Mouse (Mus musculus) embryo, embryonic 9.5 days (tissue): ENCODE measurements at regions not wholly inside any gene's neighbourhood (a gene's known extent, or its start where the extent isn't known, plus 50 kb on each side); places are given as distances from the start of the nearest gene placed in this dataset.

Source experiments
- DNase-seq: peaks from one replicate; pipeline ENCODE4 v3.0.0-alpha.2; 2017; ENCODE audit errors: extremely low spot score

DNA sequence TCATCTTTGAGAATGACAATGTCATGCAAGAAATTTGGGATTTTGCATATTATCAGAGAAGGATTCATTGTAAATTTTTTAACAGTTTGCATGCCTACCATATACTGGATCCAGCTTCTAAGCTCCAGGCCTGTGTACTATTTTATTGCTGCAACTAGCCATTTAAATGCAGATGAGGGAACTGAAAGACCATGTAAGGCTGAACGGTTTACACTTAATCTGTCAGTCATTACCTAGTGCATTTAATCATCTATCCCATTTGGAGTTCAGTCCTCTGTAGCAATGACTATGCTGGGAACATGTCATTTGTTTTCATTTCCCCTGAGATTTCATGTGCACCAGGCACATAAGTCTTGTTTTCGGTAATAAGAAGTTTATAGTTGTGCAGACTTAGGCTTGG lies 631.8 kb upstream of the Gm21961 start:
- no peak for DNase-seq

DNA sequence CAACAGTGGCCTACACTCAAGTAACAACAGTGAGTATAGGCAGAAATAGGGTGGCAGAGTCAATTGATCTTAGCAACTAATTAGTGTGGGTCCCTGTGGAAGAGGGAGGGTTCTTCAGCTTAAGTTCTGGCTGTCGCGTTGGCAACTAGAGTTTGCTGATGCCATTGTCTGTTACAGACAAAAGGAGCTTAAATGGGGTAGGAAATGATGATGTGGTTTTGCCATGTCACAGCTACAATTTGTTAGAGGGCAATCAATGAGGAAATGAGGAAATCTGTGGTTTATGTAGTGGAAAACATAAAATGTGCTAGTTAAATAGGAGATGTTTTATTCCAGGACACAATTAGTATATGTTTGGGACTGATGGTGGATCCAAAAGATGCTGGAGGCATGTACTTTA lies 624.8 kb upstream of the Gm21961 start:
- no peak for DNase-seq

DNA sequence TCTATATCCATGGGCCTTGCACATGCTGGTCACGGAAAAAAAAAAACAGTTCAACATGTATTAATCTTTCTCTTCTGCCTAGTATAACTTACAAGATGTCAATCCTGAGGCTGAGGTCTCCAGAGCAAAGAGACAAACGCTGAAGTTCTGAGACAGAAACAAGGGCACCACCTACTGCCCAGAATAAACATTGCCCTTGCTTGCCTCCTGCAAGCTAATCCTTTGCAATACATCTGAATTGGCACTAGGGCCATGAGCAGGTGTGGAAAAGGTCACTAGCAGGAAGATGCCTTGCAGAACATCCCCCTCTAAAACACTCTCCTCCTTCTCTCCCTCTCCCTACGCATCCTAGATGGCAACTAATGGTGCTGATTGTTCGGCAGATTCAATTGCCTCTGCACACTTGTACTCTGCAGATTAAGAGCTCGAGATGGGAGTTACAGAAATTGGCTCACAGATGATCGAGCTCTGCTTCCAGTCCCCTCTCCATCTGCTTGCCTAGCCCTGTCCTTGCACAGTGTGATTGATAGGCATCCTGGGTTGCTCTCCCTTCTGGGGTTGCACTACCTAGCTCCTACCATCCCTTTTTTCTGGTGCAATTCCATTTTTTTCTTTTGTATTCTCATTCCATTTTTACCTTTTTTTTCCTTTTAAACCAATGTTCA lies 622.9 kb upstream of the Gm21961 start:
- DNase-seq: peak; percentile 28

DNA sequence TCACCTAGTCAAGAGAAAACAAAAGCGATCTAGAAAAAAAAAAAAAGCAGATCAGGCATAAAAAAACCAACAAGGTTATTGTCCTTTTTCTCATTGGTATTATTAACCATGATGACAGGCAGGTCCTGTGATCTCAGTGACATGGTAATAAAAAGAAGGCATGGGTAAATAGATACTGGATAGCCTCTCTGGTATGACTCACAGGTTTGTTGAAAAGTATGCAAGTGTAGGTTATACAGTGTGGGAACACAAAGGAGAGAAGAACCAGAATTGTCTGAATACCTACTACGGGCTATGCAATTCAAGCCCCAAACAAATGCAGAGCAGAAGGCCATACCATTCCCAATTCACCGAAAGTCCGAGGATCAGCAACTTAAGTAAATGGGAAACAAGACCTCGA lies 617.7 kb upstream of the Gm21961 start:
- no peak for DNase-seq

DNA sequence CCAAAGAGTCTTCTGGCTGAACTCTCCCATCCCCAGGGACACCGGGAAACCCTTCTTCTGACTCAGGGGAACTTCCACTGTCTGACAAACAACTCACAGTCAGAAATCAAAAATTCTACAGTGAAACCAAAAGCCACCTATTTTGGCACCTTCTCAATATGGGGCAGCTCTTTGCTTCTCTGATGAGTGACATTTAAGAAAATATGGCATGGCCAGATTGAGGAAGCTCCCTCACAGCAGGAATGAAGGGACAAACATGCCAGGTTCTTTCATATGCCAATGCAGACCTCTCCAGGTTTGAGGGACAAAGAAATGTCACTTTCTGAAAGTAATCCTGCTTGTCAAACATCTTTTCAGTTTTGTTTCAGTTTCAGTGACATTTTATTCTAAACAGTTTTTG lies 615.8 kb upstream of the Gm21961 start:
- DNase-seq: no peak

DNA sequence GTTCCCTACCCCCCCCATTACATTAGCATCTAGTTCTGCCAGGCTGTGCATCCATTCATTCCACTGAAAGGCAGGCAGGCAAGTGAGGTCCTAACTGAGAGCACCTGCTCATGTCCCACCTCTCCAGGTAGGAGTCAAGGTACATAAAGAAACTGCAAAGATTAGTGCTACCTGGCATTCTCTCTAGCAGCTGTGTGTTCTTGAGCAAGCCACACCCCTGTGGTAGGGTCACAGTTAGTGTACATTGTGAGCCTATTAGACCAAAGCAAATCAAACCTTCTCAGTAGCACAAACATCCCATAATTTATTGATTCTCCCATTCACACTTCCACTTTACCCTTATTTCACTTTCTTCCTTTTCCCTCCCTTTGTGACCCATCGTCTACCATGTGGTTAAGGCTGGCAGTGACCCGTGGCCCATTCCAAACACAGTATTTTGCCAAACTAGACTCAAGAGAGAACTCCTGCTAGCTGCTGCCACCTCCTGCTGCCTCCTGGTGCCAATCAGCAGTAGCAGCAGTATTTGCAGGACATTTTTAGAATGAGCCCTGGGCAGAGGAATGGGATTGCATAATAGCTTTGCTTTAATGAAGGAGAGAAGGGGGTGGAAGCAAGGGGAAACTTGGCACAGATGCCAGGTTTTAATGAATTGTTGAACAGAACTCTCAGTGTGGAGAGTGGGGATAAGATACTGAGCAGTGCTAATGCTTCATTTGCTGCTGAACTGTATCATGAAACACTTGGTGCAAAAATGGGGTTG lies 578.2 kb upstream of the Gm21961 start:
- no peak for DNase-seq

DNA sequence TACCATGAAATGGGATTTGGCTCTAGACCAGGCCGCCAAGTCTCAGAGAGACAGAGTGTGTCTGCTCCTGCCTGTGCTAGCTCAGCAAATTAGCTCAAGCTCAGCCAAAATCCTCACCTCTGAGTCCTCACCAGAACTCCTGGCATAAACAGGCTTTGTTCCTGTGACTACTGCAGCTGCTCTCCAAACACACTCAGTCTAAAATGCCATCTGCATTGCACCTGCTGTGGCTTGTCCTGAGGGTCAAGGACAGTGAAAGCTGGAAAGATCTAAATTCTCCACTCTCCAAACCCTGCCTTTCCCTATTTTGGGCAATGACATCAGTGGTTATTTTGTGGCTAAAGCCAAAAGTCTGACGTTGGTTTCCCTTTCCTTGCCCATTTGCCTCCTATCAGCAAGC lies 570.9 kb upstream of the Gm21961 start:
- DNase-seq: no peak

DNA sequence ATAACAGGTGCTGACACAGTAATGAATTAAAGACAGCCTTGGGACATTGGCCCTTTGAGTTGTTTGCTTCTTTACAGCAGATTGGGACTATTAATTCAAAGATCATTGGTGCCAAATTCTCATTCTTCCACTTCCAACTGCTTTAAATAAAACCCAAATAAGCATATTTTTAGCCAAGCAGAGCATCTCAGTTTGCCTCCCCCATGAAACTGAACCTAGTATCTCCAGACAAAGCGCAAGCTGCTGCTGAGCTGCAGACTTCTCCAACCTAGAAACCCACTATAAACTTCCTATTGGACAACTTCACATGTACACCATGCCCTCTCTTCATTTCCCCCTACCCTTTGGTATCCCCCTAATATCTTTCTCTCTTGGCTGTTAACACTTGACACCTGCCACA lies 564.6 kb upstream of the Gm21961 start:
- no peak for DNase-seq

DNA sequence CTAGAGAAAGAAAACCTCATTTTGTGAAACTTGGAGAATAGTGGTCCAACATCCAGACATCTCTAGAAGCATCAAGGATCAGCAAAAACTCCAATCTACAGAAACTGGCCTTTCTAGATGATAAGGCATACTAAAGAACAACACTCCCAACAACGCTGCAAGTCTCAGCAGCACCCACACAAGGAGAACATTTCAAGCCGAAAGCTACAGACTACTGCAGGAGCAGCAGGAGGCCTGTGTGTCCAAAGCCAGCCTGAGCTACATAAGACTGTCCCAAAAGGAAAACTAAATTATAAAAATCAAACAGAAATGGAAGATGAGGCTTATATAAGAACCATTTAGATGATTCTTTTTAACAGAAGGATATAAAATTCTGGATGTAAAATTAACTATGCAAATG lies 553.2 kb upstream of the Gm21961 start:
- no peak for DNase-seq

DNA sequence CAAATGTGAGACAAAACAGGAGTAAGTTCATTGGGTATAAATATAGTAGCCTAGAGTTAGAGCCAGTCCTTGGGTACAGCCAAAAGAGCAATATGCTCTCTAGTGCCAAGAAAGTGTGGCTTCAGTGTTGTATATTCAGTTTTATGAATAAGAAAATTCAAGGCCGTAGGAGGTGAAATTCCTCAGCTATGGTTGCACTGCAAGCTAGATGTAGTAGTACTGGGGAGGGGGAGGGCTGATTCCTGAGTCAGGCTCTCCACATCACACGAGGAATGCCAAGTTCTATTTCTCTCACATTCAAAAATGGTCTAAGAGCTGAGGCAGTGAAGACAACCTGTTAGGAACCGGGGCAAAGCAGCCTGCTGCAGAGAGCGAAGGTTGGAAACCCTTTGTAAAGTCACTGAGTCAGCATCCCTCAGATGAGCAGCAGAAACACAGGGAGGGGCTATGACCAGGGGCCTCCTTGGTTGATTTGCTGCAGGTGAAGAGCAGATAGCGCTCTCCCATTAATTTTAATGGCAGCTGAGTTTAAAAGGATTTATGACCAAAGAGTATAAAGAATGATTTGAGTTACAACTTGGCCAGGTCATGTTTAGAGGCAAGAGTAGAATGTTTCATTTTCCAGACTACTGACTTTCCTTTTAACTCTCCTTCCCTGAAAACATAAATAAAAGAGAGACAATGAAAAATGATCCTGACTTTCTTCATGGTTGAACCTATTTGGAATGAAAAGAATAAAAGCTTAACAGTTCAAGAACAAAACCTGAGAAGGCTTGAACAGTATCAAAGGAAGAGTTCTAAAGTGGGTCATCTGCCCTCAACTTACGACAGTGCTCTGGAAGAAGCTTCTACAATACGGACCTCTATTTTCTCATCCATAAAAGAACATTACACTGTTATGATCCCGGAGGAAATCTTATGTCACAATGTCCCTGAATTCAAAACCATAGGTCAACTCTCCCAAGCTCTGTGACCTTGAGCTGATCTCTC lies 543.4 kb upstream of the Gm21961 start:
- no peak for DNase-seq

DNA sequence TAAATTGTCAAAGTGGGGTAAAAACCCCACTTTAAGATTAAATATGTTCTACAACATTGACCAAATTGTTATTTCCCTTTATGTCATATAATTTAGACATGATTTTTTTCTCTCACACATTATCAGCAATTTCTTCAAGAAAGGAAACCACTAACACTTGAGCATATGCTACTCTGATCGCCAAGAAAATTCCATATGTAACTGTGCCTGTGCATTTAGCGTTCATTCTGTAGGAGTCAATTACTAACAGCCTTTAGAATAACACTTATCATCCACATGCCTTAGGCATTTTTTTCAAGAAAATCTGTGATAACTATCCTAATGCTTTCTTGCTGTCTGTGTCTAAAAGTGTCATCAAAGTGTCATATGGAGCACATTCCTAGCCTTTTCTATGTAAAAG lies 534.3 kb upstream of the Gm21961 start:
- no peak for DNase-seq

DNA sequence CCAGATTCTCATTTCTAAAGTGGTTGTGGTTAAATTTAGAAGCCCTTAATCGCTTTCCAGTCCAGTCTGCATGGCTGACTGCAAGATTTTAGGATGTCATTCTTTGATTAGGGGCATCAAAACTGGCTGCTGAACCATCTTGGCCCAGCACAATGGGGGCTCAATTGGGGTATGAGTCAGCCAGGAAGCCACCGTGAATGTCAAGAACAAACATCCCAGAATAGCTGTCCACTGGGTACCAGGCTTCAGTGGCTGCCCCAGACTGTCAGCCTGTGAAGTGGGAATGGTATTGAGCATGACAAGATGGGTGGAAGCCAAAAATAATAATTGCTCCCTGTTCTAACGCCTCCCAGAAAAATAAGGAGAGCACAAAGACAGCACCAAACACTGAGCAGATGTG lies 520.9 kb upstream of the Gm21961 start:
- DNase-seq: no peak

DNA sequence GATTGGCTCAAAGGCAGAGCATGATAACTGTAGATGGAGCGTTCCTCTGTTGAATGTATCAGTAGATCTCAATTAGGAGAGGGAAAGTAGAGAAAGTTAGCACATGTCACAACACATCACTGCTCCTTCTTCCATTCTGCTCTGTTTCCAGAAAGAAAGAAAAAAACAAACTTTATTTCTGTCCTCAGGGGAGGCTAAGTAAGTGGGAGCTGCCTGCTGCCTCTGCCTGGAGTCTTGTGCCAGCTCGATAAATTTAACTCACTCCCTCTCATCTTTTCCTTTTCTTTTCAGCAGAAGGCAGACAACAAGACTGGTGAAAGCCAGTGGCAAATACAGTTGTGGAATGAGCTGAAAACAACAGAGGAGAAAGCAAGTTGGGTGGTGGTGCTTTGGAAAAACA lies 517.5 kb upstream of the Gm21961 start:
- DNase-seq: no peak

DNA sequence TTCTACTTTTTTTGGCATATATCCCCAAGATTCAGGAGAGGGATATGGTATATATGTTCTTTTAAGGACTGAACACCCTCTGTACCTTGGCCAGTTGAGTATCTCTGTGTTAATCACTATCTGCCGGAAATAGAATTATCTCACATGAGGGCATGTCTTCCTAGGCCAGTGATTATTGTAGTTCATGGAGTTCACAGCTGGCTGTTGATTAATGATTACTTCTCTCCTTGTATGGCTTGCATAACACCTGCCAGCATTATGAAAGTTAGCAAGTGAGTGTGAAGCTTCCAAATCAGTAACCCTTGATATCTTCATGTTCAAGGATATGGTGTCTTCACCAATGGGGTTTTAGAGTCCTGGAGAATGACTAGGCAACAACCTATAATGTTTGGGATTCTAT lies 488.0 kb upstream of the Gm21961 start:
- no peak for DNase-seq

DNA sequence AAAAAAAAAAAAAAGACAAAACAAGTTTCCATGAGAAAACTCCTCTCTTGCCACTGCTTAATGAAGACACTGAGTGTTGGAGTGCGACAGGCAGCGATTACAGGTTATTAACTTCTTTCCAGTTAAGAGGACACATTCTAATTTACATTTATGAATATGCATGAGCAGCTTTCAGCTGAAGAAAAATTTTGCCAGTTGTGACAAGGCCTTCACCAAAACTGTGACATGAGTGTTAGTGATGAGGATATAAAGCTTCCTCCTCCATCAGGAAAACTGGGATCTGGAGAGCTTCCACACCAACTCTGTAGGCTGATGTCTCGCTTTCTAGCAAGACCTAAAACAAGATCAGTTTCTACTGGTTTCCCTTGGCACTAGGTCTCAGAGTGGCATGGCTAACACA lies 464.2 kb upstream of the Gm21961 start:
- DNase-seq: no peak

DNA sequence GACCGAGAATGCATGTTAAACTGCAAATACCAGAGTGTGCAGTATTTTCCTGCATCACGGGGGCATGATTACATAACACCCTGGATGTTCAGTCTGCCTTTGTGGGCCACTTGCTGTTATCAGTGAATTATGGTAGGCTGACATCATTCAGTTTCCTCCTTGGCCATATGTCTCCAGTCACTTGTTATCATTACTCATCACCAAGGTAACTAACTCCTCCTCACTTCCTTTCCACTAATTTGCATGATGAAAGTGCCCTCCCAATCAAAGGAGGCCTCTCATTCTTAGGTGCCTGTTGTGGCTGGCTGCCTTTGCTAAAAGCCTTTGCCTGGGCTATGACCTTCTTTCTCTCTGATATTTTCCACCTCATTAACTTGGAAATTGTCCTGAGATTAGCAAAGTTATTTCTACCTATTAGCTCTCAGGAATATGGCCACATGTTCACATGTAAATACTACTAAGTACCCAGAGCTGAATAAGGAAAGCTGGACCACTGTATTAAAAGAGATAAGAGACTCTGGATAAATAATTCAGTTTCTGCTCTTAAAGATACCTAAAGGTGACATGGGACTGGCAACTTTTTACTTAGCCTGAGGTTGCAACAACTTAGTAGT lies 440.6 kb upstream of the Gm21961 start:
- no peak for DNase-seq

DNA sequence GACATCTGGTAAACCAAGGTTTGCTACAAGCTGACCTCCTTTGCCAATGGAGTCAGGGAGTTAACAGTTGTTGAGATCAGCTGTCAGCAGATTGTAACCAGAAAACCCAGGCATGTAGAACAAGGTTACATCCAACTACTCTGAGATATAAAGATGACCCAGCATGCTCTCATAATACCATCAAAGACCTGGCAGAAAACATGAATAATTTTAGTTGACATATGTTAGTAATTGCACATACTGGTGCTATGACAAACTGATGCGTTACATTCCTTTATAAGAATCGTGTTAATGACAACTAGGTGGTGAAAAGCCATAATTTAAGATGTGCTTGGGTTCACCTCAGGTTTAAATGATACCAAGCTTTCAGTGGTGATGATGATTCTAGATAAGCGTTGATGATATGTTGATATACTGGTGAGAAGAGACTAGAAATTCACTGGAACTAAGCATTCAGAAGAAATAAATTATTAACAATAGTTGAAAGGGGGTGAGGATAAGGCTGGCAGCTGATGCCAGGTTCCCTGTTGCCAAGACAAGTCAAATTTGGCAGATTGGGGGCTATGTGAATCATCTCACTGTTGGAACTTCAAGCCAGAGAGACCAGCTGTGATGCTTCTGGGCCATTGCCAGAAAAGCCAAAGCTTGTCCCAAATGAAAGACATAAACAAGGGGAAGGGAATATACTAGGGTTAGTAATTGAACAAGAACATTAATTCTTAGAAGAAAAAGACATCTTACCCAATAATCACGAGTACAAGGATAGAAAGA lies 437.7 kb upstream of the Gm21961 start:
- no peak for DNase-seq

DNA sequence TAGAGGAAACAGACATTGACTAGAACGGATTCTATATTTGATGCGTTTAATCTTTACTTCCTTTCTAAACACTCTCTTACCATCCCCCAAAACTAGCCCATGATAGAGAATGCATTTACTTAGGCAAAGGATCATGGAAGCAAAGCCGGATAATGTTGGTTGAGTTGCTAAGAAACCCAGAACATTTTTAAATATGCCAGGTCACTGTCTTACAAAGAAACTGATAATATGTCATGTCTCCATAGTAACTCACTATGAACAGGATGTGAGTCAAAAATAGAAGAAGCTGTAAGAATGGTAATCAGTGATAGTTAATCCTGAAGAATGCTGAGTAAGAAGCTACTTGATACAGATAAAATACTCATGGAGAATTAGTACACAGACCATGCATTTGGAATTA lies 405.0 kb upstream of the Gm21961 start:
- DNase-seq: no peak
